8 mouse cellular contexts compared by ENCODE assay signal in genomic region chr13:38204702-38205482, GRCm38 (mm10). TPM values are rescaled to one million over a fixed set of nuclear protein-coding genes. Genes with fewer than 3 reads are reported as not detected.
DNase-seq lines count a peak whose midpoint lies in the region; ATAC-seq and TF ChIP-seq lines count a peak whose summit lies in the region.

Gene Snrnp48, plus strand, starts transcription at chr13:38204938.

- WGBS in kidney, embryonic 14.5 days = under 1% methylated on average over 59 of the region's 59 CpGs
- under 1% methylated on average over 59 of the region's 59 CpGs for WGBS in limb, embryonic 15.5 days

- no peaks in the 10 kb centered on the region for H3K27me3 ChIP-seq in kidney, embryonic 14.5 days (ENCODE audit: control insufficient read depth, insufficient read depth, low read length)
- H3K27me3 ChIP-seq in limb, embryonic 15.5 days = no peaks in the 10 kb centered on the region

- peak; percentile 92 for DNase-seq in A20 (ENCODE audit: low read depth, low spot score)
- DNase-seq in heart, adult 9 months (ENCODE audit: low spot score in 2 of 2) = peak; percentile 84 to 89
- DNase-seq in monocyte, adult 2 months (ENCODE audit: low read depth in 1 of 2, low spot score in 2 of 2) = peak; percentile 52 to 79
- DNase-seq in spleen, postnatal 36 days (ENCODE audit: low spot score in 2 of 2) = peak; percentile 89 to 90

- peak; percentile 99 for ATAC-seq in kidney, embryonic 14.5 days (ENCODE audit: low FRiP score, low TSS enrichment)
- ATAC-seq in limb, embryonic 15.5 days (ENCODE audit: insufficient number of reproducible peaks, low FRiP score, low TSS enrichment, low read depth) = peak; percentile 92

- TF ChIP-seq CTCF in bone marrow macrophage, adult 2 months (IDR thresholded peaks at IDR 0.05; ENCODE audit: low read depth, low read length) = no peak
- no peak for TF ChIP-seq CTCF in embryonic fibroblast, embryonic 13.5 days (IDR thresholded peaks at IDR 0.05; ENCODE audit: borderline replicate concordance, insufficient read depth, low read length)

- peaks cover 3% of the 10 kb centered on the region; the same call in 1 of the 2 replicates for H3K36me3 ChIP-seq in kidney, embryonic 14.5 days (ENCODE audit: control insufficient read depth, insufficient read depth, low read length)
- peaks cover 4% of the 10 kb centered on the region; the same call in 1 of the 2 replicates for H3K36me3 ChIP-seq in limb, embryonic 15.5 days

- H3K9ac ChIP-seq in kidney, embryonic 14.5 days (ENCODE audit: low read depth, low read length) = peak within 1 kb of the TSS; percentile 77
- peak within 1 kb of the TSS; percentile 78 for H3K9ac ChIP-seq in limb, embryonic 15.5 days

- H3K4me1 ChIP-seq in bone marrow macrophage, adult 2 months (ENCODE audit: control insufficient read depth, insufficient read depth, low read length) = peaks cover 16% of the 10 kb centered on the region
- H3K4me1 ChIP-seq in embryonic fibroblast, embryonic 13.5 days (ENCODE audit: control insufficient read depth, insufficient read depth, low read length) = no peaks in the 10 kb centered on the region
- H3K4me1 ChIP-seq in kidney, embryonic 14.5 days (ENCODE audit: control insufficient read depth, insufficient read depth, low read length) = peaks cover 7% of the 10 kb centered on the region
- peaks cover 4% of the 10 kb centered on the region for H3K4me1 ChIP-seq in limb, embryonic 15.5 days

- H3K4me2 ChIP-seq in kidney, embryonic 14.5 days (replicated peaks; ENCODE audit: low read depth, low read length) = peak within 1 kb of the TSS; percentile 60
- H3K4me2 ChIP-seq in limb, embryonic 15.5 days = peak within 1 kb of the TSS; percentile 59

- TF ChIP-seq POLR2A in bone marrow macrophage, adult 2 months (IDR thresholded peaks at IDR 0.05; ENCODE audit: borderline replicate concordance, low read depth, low read length) = no peak
- peak; percentile 97 for TF ChIP-seq POLR2A in embryonic fibroblast, embryonic 13.5 days (IDR thresholded peaks at IDR 0.05; ENCODE audit: low read depth, low read length)

- H3K27ac ChIP-seq in bone marrow macrophage, adult 2 months (ENCODE audit: insufficient read depth, low read depth, low read length) = peak within 1 kb of the TSS; percentile 60
- peak within 1 kb of the TSS; percentile 69 for H3K27ac ChIP-seq in embryonic fibroblast, embryonic 13.5 days (ENCODE audit: insufficient read depth, low read length)
- peak within 1 kb of the TSS; percentile 53; the same call in 1 of the 2 replicates for H3K27ac ChIP-seq in kidney, embryonic 14.5 days (ENCODE audit: low read depth, low read length)
- H3K27ac ChIP-seq in limb, embryonic 15.5 days = peak within 1 kb of the TSS; percentile 93

- no peaks in the 10 kb centered on the region for H3K9me3 ChIP-seq in kidney, embryonic 14.5 days (ENCODE audit: control insufficient read depth, low read length)
- H3K9me3 ChIP-seq in limb, embryonic 15.5 days = no peaks in the 10 kb centered on the region

- H3K4me3 ChIP-seq in bone marrow macrophage, adult 2 months (ENCODE audit: insufficient read depth, low read length) = peak within 1 kb of the TSS; percentile 100
- peak within 1 kb of the TSS; percentile 93 for H3K4me3 ChIP-seq in embryonic fibroblast, embryonic 13.5 days (ENCODE audit: insufficient read depth, low read length)
- H3K4me3 ChIP-seq in kidney, embryonic 14.5 days (ENCODE audit: low read length) = peak within 1 kb of the TSS; percentile 65
- H3K4me3 ChIP-seq in limb, embryonic 15.5 days = peak within 1 kb of the TSS; percentile 86

RNA-seq across cellular contexts. Expression of gene Snrnp48, which starts in this region (rescaled TPM):
- polyA plus RNA-seq in bone marrow macrophage, adult 2 months (2012; ENCODE audit: insufficient read depth, insufficient read length, missing spikeins) = 34.2 and 61.6 TPM in 2 replicates
- 29.8 and 31.8 TPM in 2 replicates for polyA plus RNA-seq in embryonic fibroblast, embryonic 13.5 days (2011; ENCODE audit: insufficient read length, low read depth, missing spikeins)
- polyA plus RNA-seq in kidney, embryonic 14.5 days (2014; fragmentation: Nextera tagmentation; extraction: Ambion mirVana) = 44.0 and 55.2 TPM in 2 replicates
- polyA plus RNA-seq in limb, embryonic 15.5 days (2015; fragmentation: Nextera tagmentation; extraction: Ambion mirVana) = 29.8 and 34.3 TPM in 2 replicates

Comparison
In these comparisons a context has a peak if more than half of its experiments do, and no peak if none do; other contexts are left out.
1. Peak in every context shown above with its lines: DNase-seq, ATAC-seq, H3K4me3 ChIP-seq and H3K27ac ChIP-seq.